Mouse (Mus musculus) 3134 (cell line): ENCODE measurements around the gene Vwa8.

Source experiments
- DNase-seq: peaks from one replicate; pipeline ENCODE4 v3.0.0-alpha.2; 2011; ENCODE audit warnings: low spot score; ENCODE audit not compliant: insufficient read length; ENCODE audit errors: extremely low read depth

Gene Vwa8

DNA sequence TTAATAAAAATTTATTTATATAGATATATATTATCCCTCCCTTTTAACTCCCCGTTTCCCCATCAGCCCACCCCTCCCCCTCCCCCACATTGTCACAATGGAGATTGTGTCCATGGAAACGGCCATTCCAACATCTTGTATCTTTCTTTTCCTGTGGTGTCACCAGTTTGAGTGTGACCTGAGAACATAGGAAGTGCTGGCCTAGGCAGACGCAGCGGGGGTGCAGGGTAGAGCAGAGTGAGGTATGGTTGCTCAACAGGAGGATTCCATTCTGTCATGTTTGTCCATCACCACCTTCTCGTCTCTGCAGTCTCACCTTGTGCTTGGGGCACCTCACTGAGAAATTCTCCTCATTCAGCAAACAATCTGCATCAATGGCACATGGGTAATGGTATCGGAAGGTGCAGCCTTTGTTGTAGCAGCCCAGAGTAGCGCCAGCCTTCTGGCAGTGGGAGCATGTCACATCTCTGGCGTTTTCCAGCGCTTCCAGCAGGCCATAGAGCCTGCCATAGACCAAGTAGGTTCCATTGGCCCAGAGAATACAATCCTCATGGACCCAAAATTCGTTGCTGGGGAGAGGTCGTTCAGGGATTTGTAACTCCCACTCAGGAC is 363.6 kb downstream of the Vwa8 start:
- DNase-seq = no peak

DNA sequence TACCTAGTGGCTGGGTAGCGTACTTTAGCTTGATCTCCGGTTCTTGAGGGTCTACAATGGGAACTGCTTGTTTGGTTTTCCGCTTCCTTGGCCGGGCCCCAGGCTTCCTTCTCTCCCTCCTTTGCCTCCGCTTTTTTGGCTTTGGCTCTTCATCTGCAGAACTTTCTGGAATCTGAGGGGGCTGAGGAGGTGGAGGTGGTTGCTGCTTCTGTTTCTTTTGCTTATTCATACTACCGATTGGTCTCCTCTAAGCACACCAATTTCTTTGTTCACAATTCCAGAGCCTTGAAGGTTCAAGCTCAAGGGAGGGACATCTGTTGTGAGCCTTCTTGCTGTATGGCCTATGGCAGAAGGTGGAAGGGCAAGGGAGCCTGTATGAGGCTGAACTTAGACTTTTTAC is 365.3 kb downstream of the Vwa8 start:
- no peak for DNase-seq

DNA sequence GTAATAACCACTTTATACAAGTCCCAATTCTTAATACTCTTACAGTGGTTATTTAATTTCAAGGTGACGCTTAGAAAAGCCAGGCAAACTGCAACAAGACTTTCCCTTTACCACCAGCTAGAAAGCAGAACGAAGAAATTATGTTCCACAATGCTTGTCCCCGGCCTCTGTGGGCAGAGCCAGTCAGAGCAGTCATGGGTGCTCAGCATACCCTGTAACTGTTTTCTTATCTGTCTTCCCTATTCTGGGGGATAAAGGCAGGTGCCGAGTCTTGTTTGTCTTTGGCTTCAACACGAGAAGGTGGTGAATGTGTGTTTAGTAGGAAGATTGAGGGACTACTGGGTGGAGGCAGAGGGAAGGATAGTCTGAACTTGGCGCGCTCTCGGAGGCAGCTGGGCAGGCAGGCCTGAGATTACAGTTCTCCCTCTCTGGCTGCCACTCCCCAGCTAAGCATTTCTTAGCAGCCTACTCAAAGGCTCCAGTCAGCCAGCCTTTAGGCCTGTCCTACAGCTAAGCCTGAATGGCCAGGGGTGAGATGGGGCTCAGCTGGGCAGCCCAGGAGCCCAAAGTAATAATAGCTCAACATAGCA is 365.9 kb downstream of the Vwa8 start:
- DNase-seq = no peak

DNA sequence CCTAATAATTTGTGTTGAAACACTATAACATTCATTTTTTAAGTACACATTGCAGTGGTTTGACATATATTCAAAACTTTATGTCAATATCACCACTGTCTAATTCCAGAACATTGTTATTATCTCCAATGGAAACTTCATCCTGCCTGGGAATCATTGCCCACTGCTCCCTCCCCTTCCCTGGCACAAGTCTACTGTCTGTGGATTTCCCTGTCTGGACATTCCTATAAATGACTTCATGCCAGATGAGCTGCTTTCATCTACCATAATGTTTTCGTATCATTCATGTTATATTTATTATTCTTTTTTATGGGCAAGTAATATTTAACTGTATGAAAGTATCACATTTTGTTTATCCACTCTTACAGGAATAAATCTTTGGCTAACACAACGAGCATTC is 367.5 kb downstream of the Vwa8 start:
- DNase-seq = no peak

DNA sequence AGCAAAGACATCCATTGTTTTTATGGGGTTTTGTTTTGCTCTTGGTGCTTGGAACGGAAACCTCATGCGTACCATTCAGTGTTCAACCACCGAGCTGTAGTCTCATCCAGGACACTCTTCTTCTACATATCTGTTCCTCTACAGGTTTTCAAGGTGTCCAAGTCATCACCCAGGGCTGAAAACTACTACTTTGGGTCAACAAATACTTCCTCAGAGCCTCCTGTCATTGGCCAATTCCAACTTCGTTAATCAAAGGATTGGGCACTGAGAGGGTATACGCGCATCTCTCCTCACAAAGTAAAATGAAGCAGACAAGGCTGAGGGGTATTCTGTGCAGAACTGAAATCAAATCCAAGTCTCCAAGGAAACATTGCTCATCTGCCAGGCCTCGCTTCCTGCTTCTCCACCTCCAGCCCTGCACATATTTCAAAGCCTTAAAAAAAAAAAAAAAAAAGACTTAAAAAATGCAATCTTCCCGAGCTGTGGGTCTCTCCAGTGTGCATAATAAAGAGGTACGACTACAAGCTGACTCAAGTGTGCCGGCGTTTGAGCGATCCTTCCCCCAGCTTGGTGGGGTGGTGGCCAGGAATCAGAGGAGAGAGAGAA is 374.7 kb downstream of the Vwa8 start:
- DNase-seq = no peak

DNA sequence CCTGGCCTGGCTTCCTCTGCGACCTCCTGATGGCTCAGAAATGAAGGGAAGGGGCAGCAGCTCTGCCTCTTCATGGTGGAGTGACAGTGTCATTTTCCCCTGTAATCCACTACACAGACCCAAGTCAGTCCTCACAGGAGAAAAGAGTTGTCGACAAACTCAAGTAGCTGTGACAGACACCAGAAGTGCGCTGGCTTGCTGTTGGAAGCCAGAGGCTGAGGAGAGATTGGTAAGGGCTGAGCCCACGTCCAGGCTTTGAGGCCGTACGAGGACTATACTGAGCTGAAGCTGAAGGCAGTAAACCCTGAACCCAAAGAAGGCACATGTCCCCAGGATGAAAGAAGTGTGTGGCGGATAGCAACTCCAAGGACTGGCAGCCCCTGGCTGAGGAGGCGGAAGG is 376.6 kb downstream of the Vwa8 start:
- DNase-seq = no peak

DNA sequence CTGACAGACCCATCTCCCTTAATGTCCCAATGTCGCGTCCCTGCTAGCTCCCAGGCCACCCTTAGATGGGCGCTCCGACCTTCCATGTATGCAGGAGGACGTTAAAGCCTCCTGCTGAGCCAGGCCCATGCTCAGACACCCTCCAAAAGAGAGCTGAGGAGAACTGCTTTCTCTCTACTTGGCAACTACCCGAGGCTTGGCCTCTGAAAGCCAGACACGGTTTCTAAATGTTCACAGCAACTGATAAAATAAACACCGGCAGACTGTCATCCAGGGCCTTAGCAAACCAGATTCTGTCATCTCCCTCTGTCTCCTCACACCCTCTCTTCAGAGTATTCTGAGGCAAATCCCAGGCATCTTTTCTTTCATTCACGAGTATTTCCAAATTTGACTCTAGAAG is 377.2 kb downstream of the Vwa8 start:
- no peak for DNase-seq

DNA sequence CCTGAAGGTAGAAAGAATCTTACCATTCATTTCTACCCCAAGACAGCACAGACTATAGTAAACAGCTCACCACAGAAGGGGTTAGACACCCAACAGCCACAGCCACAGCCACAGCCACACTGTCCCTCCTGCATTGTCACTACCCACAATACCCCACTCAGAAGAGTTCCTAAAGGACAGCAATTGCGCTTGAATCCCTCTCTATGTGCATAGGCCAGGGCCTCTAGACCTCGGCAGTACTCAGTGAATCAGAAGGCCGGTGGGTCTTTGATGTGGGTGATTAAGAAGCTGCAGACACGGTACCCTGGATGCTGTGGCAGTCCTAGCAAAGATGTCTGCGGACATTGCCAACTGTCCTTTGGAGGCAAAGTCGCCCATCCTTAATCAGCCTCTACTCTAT is 377.9 kb downstream of the Vwa8 start:
- DNase-seq = no peak

DNA sequence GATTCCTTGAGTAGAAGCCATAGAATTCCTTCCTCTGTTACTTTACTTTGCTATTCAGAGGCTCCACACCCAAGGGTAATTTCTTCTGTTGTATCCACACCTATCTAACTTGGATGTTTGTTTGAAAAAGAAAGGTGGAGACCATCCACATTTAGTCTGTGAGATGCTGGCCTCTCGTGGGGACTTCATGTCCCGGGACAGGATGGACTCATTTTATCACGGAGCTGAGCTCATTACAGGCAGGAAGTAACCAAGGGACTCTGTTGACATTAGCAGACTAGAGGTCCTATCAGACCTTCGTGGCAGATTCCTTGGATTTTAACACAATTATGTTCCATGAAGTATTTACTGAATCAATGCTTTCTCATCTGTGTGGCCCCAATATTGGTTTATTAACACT is 379.1 kb downstream of the Vwa8 start:
- no peak for DNase-seq

DNA sequence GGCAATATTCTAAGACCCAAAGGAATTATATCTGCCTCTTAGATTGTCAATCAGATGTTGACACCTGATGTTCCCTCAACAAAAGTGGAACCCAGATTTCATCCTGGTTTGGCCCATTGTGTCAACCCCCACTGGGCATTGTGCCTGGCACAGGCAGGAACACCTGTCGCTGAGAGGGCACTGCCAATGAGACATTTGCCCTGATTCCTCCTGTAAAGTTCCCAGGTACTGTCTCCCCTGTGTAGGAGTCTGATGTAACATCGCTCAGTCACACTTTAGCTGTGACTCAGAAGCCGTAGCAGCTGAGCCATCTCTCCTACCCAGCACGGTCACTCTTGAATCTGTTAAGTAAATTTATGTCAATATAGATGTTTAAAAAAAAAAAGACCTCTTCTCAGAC is 382.8 kb downstream of the Vwa8 start:
- no peak for DNase-seq

DNA sequence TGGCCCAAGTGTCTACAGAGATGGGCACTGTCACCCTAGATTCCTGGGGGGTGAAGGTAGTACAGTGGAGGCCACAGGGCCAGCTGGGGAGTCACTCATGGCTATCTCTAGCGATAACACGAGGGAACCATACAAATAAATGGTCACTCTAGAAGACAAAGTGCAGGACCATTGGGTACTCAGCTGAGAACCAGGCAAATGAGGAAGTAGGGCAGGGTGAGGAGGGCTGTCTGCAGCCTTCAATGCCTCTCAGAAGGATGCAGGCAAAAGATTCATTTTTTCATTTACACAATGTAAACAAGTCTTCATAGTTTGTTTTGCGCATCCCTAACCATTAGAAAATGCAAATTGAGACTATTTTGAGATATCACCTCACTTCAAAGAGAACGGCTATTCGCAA is 384.8 kb downstream of the Vwa8 start:
- no peak for DNase-seq

DNA sequence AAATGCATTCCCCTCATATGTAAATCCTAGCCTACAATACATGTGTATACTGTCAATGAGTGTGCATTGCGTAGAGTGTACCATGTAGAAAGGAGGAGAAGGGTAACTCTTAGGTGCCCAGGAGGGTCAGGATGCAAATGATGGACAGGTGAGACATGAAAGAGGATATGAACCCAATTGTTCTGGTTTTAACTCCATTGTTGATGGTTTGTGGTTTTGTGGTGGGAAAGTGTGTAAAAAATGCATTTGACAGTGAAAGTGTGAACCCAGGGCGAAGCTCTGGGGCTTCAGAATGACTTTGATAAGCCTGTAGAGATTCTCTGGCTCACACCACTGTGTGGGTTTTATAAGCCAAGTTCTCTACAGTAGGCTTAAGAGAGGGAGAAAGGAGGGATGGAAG is 385.7 kb downstream of the Vwa8 start:
- no peak for DNase-seq

DNA sequence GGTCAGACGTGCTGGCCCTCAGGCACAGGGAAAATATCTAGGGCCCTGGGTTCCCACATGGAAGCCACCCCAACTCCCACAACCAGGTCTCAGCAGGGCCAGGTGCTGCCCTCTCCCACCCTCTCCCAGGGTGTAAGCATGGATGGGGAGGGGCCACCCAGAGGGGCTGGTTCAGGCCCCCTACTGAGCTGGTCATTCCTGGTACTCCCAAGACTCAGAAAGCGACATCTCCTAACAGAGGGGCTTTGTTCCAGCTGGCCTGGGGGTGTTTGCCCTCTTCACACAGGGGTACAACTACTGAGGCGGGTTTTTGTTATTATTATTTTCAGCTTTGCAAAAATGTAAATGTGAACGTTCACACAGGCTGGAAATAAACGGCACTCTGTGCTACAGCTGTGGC is 386.3 kb downstream of the Vwa8 start:
- DNase-seq = no peak

DNA sequence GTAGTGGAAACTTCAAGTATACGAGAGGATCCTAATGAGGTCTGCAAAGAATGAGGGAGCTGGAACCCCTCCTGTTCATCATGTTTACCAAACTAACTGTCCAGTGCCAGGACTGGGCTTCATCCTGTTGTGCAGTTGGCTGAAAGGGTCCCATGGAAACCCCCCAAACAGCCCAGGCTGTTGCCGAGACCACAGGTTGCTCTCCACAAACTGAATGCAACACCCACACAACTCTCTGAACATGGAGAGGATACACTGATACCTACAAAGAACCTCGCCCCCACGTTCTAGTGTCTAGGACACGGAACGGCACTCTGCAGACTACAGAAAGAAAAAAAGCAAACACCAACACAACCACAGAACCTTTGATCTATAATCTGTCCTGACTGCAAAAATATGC is 387.4 kb downstream of the Vwa8 start:
- DNase-seq = no peak

DNA sequence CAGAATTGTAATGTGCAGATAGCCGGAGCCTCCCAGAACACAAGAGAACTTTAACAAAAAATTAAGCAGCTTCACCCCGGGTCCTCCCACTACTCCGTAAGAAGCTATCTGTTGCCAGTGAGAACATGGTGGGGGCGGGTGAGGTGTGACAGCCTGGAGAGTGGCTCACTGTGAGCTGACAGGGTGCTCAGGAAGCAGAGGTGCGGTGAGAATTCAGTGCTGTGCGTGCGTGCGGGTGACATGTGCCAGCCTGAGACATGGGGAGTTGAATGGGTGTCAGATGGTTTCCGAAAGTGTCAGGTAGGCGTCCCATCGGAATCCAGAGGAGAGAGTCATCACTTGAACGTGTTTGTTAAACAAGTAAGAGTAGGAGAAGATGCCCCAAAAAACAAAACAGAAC is 390.6 kb downstream of the Vwa8 start:
- no peak for DNase-seq

DNA sequence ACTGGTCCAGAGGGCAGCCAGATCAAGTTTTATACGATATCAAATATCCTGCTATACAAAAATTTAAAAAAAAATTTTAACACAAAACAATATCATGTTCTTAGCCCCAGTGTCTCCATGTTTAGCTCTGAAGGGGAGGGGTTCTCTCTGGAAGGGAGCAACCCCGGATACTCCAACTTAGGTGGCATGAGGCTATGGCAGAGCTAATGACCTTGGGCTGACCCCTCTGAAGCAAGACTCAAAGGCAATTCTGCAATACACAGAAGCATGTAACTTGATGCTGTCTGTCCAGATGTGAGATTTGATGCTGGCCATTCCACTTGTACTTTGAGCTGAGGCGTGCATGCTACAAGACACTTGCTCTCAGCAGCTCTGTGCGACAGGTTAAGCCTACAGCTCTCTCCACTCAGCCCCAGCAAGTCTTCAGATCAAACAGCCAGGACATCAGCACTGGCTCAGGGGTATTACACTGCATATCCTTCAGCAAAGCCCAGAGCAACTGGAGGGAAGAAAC is 392.3 kb downstream of the Vwa8 start:
- DNase-seq = no peak

DNA sequence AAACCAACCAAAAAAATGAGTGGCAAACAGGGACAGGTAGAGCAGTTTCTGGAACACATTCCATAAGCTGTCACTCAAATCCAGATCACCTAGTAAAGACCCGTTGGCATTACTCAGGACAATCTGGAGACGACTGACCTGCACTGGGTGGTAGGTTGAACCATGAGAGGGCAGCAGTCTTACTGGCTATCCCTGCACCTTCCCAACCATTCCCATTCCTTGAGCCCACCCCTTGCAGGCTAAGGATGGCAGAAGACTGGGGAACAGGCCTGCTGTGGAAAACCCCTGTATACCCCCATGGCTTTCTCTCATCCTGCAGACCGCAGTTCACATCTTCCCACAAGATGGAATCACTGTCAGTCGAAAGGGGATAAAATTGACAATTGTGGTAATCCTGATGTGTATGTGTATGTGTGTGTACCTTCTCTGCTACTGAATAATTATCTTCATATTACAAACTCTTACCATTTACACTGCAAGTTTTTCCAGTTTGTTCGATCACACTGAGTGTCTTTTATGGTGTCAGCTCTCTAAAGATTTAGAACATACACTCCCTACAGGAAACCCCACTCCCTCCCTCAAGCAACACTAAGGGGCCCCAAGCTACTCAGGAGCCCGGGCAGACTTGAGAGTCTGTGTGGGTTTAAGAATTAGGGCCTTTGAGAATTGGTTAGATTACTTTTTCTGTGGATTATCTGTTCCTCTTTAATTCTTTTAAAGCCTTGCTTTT is 393.0 kb downstream of the Vwa8 start:
- DNase-seq = no peak

DNA sequence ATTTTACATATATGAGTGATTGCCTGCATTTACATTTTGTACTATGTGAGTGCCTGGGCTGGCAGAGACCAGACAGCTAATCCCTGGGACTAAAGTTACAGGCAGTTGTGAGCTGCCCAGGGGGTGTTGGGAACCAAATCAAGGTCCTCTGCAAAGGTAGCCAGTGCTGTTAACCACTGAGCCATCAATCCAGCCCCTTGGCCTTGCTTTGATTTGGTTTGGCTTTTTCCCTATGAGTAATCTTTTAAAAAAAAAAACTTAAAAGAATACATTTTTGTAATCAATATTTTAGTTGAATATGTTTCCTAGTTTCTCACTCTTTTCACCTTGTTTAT is 393.5 kb downstream of the Vwa8 start:
- no peak for DNase-seq

DNA sequence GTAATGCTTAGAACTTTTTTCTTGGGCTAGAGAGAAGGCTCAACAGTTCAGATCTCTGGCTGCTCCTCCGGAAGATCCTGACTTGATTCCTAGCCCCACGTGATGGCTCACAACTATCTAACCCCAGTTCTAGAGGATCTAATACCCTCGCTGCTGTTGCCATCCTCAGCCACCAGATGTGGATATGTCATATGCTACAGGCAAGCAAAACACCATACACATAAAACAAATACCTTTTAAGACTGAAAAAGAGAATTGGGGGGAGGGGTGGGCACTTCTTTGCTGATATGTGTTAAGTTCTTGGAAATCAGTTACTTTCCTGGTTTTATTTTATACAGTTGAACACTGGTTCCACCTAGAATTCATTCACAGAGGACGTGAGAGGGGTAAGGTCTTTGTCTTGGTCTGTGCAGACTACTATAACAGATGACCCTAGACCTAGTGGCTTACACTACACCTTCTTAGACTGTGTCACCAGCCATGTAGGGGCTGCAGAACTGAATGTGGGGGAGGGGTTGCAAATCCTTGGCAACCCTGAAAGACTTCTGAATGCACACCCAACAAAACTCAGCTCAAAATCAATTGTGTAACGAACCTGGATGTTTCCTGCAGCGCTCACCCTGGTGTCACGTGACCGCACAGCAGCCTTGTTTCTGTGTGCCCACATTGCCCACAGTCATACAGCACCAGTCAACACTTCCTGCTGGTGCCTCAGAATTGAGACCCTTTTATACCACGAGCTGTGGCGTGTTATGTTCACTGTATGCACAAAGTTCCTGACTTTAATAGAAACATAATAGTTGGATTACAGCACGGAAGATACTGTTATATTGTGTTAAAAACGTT is 394.4 kb downstream of the Vwa8 start:
- DNase-seq = no peak

DNA sequence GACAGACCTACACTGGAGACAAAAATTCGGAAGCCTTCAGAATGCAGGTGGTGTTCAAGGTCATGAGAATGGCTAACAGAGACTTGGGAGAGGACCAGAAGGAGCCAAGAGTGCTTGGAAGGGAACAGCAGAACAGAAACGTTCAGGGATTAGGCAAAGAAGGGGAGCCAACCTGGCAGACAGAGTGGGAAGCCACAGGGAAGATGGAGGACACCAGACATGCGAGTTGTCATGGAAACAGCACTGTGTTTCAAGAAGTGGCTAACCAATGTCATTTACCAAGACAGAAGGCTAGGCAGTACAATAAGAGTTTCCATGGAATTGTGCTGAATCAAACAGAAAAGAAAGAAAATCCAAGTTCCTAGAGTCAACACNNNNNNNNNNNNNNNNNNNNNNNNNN is 395.7 kb downstream of the Vwa8 start:
- no peak for DNase-seq

DNA sequence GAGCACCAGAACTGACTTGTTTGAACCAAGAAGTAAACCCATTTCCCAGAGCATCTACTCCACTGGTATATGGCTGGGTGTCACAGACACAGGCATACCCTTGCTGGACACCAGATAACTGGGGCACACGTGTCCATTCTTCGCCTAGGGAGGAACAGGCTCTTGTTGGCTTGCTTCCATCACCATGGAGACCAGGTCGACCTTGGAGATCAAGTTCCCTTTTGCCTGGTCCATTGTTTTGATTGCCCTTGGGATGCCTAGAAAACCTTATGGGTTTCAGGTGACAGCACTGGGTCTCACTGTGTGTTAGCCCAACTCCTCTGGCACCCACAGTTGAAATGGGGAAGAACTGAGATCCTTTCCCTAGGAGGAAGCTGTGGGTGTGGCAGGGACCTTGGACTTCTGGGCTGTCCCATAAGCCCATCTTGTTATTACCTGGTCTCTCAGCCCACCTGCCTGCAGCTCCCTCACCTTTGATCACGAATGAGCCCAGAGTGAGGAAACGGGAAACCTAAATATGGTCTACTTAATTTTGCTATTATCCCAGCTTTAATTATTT is 403.0 kb downstream of the Vwa8 start:
- DNase-seq = no peak
